Mouse (Mus musculus): ENCODE results near the gene H2-Q6. TPM values are rescaled to one million over a fixed set of nuclear protein-coding genes. Genes with fewer than 3 reads are reported as not detected.
"Not testable (repeated sequence)": the region's sequence is repeated elsewhere in the genome, so short reads cannot be mapped to it uniquely, and the experiment has no call there.

H2-Q6 gene
- polyA plus RNA-seq, 1 experiment from 2014 or later: 2.5 TPM

DNA sequence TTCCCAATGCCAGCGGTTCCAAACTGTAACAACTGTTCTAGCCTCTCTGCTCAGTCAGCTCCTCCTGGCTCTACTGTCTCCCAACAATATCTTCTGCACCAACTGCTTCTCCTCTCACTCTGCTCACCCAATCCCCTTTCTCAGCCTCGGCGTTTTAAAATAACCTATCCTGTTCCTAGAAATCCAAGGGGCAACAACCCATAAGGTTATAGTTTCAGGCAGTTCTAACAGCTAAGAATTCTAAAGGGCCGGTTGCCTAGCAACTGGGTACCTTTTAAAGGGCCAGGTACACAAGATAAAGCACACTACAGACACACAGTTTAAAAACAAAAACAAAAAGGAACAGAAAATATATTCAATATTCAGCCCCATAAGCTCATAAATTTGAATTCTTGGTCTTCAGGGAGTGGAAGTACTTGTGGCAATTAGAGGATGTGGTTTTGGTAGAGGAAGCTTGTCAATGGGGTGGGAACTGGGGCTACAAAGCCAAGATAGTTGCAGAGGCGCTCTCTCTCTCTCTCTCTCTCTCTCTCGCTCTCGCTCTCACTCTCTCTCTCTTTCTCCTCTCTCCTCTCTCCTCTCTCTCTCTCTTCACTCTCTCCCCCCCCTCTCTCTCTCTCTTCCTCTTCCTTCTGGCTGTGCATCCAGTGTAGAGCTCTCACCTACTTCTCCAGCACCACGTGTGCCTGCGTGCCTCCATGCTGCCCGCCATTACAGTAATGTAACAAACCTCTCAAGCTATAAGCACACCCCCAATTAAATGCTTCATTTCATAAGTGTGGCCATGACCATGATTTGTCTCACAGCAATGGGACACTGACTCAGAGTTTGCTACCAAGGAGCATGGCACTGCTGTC is 9.1 kb upstream of the H2-Q6 start:
- H3K9ac ChIP-seq (ENCODE audit: low read length); H3K36me3 ChIP-seq (ENCODE audit: control insufficient read depth, insufficient read depth, low read length); H3K4me1 ChIP-seq (ENCODE audit: control insufficient read depth, insufficient read depth, low read length); DNase-seq (ENCODE audit: low spot score); H3K4me2 ChIP-seq (ENCODE audit: low read depth, severe bottlenecking); H3K27me3 ChIP-seq (ENCODE audit: control insufficient read depth, insufficient read depth, low read length); ATAC-seq (ENCODE audit: insufficient number of reproducible peaks, low FRiP score, low TSS enrichment, low read depth); H3K4me3 ChIP-seq (ENCODE audit: low read depth, low read length); H3K9me3 ChIP-seq (ENCODE audit: control insufficient read depth, low read length); H3K27ac ChIP-seq (replicated peaks; ENCODE audit: low read depth, low read length): not testable (repeated sequence)
- WGBS: 74% methylated on average over 3 of the region's 10 CpGs

DNA sequence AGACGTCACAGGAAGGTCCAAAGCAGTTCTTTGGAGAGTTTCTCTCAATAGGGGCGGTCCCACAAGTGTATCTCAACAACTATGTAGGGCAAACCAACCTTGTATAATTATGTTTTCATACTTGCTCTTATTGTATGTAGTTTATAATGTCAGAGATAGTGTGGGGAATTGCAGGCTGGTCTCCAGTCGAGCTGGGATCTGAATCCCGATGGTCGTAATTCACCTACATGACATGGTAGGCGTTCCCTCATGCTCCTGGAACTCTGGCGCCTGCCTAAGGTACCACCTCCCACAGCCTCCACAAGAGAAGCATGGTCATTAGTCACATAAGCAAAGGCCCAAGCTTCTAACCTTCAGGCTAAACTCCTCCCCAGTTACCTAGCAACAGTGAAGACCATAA is 5.9 kb upstream of the H2-Q6 start:
- H3K27me3 ChIP-seq (ENCODE audit: control insufficient read depth, insufficient read depth, low read length): no peaks in the 10 kb centered on the region
- no peaks in the 10 kb centered on the region for H3K36me3 ChIP-seq (ENCODE audit: control insufficient read depth, insufficient read depth, low read length)
- no peak overlapping the region for H3K9ac ChIP-seq (ENCODE audit: low read length)
- H3K4me1 ChIP-seq (ENCODE audit: control insufficient read depth, insufficient read depth, low read length): no peaks in the 10 kb centered on the region
- no peak overlapping the region for H3K27ac ChIP-seq (replicated peaks; ENCODE audit: low read depth, low read length)
- ATAC-seq (ENCODE audit: insufficient number of reproducible peaks, low FRiP score, low TSS enrichment, low read depth) (no peak), DNase-seq (ENCODE audit: low spot score) (no peak)
- H3K4me3 ChIP-seq (ENCODE audit: low read depth, low read length): no peak overlapping the region
- H3K9me3 ChIP-seq (ENCODE audit: control insufficient read depth, low read length): no peaks in the 10 kb centered on the region
- 63% methylated on average over 7 of the region's 7 CpGs for WGBS
- no peak overlapping the region for H3K4me2 ChIP-seq (ENCODE audit: low read depth, severe bottlenecking)

DNA sequence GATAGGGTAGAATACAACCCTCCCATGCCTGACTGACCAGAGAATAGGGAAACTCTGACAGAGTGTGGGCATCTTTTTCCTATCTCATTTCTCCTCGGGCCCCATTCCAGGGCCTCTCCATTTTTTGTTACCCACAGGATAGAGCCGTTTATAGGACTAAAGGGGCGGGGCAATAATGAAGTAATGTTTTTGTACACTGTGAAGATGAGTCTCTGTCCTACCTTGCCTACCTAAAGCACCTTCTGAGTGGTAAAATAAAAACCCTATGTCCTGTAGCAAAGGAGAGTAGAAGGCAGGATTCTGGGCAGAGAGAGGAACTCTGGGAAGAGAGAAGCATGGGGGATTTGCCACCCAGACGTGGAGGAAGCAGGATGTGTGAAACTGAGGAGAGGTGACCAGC is 5.1 kb upstream of the H2-Q6 start:
- not testable (repeated sequence) for H3K9ac ChIP-seq (ENCODE audit: low read length); H3K27ac ChIP-seq (replicated peaks; ENCODE audit: low read depth, low read length); H3K9me3 ChIP-seq (ENCODE audit: control insufficient read depth, low read length); H3K4me1 ChIP-seq (ENCODE audit: control insufficient read depth, insufficient read depth, low read length); H3K36me3 ChIP-seq (ENCODE audit: control insufficient read depth, insufficient read depth, low read length); DNase-seq (ENCODE audit: low spot score); H3K27me3 ChIP-seq (ENCODE audit: control insufficient read depth, insufficient read depth, low read length); ATAC-seq (ENCODE audit: insufficient number of reproducible peaks, low FRiP score, low TSS enrichment, low read depth); H3K4me2 ChIP-seq (ENCODE audit: low read depth, severe bottlenecking); H3K4me3 ChIP-seq (ENCODE audit: low read depth, low read length)
- WGBS: 71% methylated on average over 4 of the region's 4 CpGs

DNA sequence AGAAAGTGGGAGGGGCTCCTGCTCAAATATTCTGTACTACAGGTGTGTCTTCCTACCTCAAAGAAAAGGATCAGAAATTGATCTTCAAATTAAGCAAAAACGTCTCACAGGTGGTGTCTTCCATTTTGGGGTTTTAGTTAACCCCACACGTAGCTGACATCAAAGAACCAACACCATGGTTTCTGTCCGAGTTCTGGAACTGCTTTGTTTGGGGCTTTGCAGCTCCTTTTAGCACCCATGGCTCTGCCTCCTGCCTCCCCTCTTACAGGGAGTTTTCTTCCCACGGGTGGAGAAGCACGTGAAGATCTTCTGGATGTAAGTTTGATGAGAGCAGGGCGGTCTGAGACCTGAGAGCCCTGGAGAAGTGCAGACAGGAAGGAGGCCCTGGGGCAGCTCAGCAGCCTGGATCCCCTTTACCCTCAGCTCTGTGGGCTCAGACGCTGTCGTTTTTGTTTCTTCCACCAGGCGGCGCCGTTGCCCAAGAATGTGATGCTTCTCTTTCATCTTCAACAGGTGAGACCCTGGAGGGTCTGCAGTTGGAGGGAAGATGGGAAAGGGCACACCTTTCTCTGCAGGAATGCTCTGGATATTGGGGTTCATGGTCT is 4.3 kb upstream of the H2-Q6 start:
- not testable (repeated sequence) for H3K4me3 ChIP-seq (ENCODE audit: low read depth, low read length); H3K27me3 ChIP-seq (ENCODE audit: control insufficient read depth, insufficient read depth, low read length); H3K27ac ChIP-seq (replicated peaks; ENCODE audit: low read depth, low read length); H3K9ac ChIP-seq (ENCODE audit: low read length); H3K36me3 ChIP-seq (ENCODE audit: control insufficient read depth, insufficient read depth, low read length); ATAC-seq (ENCODE audit: insufficient number of reproducible peaks, low FRiP score, low TSS enrichment, low read depth); H3K9me3 ChIP-seq (ENCODE audit: control insufficient read depth, low read length); H3K4me1 ChIP-seq (ENCODE audit: control insufficient read depth, insufficient read depth, low read length); H3K4me2 ChIP-seq (ENCODE audit: low read depth, severe bottlenecking)
- peak; percentile 80 for DNase-seq (ENCODE audit: low spot score)
- 16% methylated on average over 11 of the region's 11 CpGs for WGBS

DNA sequence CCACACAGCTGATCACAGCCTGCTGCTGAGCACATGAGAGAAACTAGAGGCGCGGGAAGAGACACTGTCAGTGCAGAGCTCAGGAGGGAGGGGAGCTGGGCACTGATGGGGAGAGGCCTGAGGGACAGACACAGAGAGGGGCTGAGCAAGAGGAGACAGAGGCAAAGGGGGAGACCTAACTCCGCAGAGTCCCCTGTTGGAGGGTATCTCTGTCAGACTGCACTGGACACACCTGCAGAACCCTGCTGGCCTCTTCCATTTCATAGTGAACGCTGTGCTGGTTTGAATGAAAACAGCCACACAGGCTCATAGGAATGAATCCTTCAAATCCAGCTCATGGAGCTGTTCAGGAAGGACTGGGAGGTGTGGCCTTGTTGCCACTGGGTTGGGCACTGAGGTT is 3.3 kb upstream of the H2-Q6 start:
- WGBS: 90% methylated on average over 4 of the region's 4 CpGs
- H3K27ac ChIP-seq (replicated peaks; ENCODE audit: low read depth, low read length); ATAC-seq (ENCODE audit: insufficient number of reproducible peaks, low FRiP score, low TSS enrichment, low read depth): not testable (repeated sequence)

DNA sequence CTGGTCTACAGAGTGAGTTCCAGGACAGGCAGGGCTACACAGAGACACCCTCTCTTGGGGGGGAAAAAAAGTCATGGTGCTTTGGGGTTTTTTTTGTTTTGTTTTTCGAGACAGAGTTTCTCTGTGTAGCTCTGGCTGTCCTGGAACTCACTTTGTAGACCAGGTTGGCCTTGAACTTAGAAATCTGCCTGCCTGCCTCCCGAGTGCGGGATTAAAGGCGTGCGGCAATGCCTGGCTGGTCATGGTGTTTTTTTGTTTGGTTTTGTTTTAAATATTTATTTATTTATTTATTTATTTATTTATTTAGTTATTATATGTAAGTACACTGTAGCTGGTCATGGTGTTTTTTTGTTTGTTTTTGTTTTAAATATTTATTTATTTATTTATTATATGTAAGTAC is 2.3 kb upstream of the H2-Q6 start:
- 89% methylated on average over 5 of the region's 5 CpGs for WGBS
- H3K4me2 ChIP-seq (ENCODE audit: low read depth, severe bottlenecking); H3K9me3 ChIP-seq (ENCODE audit: control insufficient read depth, low read length); H3K27me3 ChIP-seq (ENCODE audit: control insufficient read depth, insufficient read depth, low read length); H3K4me1 ChIP-seq (ENCODE audit: control insufficient read depth, insufficient read depth, low read length); DNase-seq (ENCODE audit: low spot score); H3K9ac ChIP-seq (ENCODE audit: low read length); ATAC-seq (ENCODE audit: insufficient number of reproducible peaks, low FRiP score, low TSS enrichment, low read depth); H3K27ac ChIP-seq (replicated peaks; ENCODE audit: low read depth, low read length); H3K36me3 ChIP-seq (ENCODE audit: control insufficient read depth, insufficient read depth, low read length); H3K4me3 ChIP-seq (ENCODE audit: low read depth, low read length): not testable (repeated sequence)

More for the DNA sequence above, 3.3 kb upstream of the H2-Q6 start:
- H3K4me2 ChIP-seq (ENCODE audit: low read depth, severe bottlenecking); DNase-seq (ENCODE audit: low spot score); H3K9me3 ChIP-seq (ENCODE audit: control insufficient read depth, low read length); H3K9ac ChIP-seq (ENCODE audit: low read length); H3K36me3 ChIP-seq (ENCODE audit: control insufficient read depth, insufficient read depth, low read length); H3K27me3 ChIP-seq (ENCODE audit: control insufficient read depth, insufficient read depth, low read length); H3K4me3 ChIP-seq (ENCODE audit: low read depth, low read length); H3K4me1 ChIP-seq (ENCODE audit: control insufficient read depth, insufficient read depth, low read length): not testable (repeated sequence)

DNA sequence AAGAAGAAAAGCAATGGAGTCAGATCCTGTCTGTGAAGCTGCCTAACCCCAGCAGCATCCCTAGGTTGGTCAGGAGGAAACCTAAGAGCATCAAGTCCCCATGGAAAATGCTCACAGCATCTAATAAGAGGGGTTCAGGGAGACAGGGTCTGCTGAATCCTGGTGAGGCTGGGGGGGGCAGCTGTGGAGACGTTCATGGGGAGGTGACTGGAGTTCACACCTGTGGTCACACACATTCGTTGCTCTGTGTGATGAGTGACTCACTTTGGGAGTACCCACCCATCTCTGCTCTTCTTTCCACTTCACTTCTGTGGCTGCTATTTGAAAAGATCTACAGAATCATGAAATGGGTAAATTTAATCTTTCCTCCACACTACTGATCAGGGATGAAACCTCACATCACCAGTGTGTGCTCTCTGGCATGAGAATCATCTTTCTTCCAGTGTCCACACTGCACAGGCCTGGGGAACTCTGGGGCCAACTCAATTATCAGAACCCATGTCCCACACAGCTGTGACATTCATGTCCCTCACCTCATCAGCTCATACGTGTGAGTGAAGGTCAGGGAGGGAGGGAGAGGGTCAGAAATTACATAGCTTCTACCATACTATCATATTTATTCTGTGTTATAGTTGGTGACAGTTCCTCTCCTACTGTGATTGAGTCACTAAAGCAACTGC is 1.4 kb upstream of the H2-Q6 start:
- H3K9me3 ChIP-seq (ENCODE audit: control insufficient read depth, low read length); H3K27ac ChIP-seq (replicated peaks; ENCODE audit: low read depth, low read length); H3K36me3 ChIP-seq (ENCODE audit: control insufficient read depth, insufficient read depth, low read length); DNase-seq (ENCODE audit: low spot score); H3K9ac ChIP-seq (ENCODE audit: low read length); ATAC-seq (ENCODE audit: insufficient number of reproducible peaks, low FRiP score, low TSS enrichment, low read depth); H3K4me1 ChIP-seq (ENCODE audit: control insufficient read depth, insufficient read depth, low read length); H3K4me3 ChIP-seq (ENCODE audit: low read depth, low read length); H3K27me3 ChIP-seq (ENCODE audit: control insufficient read depth, insufficient read depth, low read length); H3K4me2 ChIP-seq (ENCODE audit: low read depth, severe bottlenecking): not testable (repeated sequence)
- WGBS: 70% methylated on average over 3 of the region's 3 CpGs

DNA sequence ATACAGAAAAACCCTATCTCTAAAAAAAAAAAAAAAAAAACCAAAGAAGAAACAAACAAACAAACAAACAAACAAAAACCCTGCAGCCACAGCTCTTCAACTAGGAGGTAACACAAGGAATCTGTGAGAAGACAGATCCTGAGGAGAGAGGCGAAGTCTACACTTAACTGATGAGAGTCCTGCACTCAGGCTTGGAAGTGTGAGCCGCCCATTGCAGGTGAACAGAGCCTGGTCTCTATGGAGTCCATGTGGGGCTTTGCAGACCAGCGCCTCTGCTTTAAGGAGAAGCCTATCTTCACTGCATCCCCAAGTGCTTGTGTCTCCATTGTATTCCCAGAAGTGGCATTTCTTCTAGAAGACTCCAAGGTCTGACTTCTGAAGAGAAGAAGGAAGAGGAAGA is 544 bp upstream of the H2-Q6 start:
- not testable (repeated sequence) for H3K9ac ChIP-seq (ENCODE audit: low read length); H3K9me3 ChIP-seq (ENCODE audit: control insufficient read depth, low read length); H3K4me2 ChIP-seq (ENCODE audit: low read depth, severe bottlenecking); H3K36me3 ChIP-seq (ENCODE audit: control insufficient read depth, insufficient read depth, low read length); H3K27me3 ChIP-seq (ENCODE audit: control insufficient read depth, insufficient read depth, low read length); ATAC-seq (ENCODE audit: insufficient number of reproducible peaks, low FRiP score, low TSS enrichment, low read depth); DNase-seq (ENCODE audit: low spot score); H3K4me1 ChIP-seq (ENCODE audit: control insufficient read depth, insufficient read depth, low read length); H3K4me3 ChIP-seq (ENCODE audit: low read depth, low read length); H3K27ac ChIP-seq (replicated peaks; ENCODE audit: low read depth, low read length)
- WGBS: 78% methylated on average over 3 of the region's 3 CpGs

Measured in limb, embryonic 11.5 days (tissue).